Comparison of ENCODE assay signal across 17 mouse cellular contexts in the genomic region with DNA sequence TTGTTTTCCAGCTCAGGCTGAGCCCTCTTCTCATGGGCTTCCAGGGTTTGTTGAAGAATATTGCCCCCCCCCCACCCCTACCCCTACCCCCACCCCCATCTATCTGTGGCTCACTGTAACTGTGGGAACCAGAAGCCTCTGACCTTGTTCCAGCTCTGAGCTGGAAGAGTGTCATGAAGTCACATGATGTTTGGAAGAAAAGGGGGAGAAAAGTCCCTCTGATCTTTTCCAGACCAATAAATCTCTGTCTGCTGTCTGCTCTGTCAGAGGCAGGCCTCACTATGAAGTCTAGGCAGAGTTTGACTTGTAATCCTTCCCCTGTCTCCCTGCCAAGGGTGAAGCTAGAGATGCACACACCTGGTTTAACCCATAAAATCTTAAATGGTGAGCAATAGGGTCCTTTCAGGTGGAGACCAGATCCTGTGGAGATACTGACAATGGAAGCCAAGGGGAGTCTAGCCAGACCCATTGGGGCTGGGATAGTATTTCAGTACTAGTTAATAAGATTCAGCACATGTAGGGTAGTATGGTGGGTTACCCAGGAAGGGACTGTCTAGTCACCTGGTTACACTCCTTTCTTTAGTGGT. TPM values are rescaled to one million over a fixed set of nuclear protein-coding genes. Genes with fewer than 3 reads are reported as not detected.
DNase-seq lines count a peak whose midpoint lies in the region; ATAC-seq and TF ChIP-seq lines count a peak whose summit lies in the region.
"Had no signal": no experiment of that assay in that cellular context is flagged by ENCODE, and none has a peak within 500 bp of the region (broad histone marks: within the 10 kb centered on the region; RNA-seq: fewer than 3 reads in every experiment).

No protein-coding gene starts in this region.

- H3K4me1 ChIP-seq in kidney, postnatal 0 days (replicated peaks; ENCODE audit: insufficient read depth, low read length): no peaks in the 10 kb centered on the region; the same call in 1 of the 2 replicates
- H3K4me1 ChIP-seq in neural tube, embryonic 15.5 days: peaks cover 15% of the 10 kb centered on the region

- peaks cover 25% of the 10 kb centered on the region for H3K27me3 ChIP-seq in kidney, postnatal 0 days (ENCODE audit: insufficient read depth, low read length)
- H3K27me3 ChIP-seq in neural tube, embryonic 15.5 days (replicated peaks): peaks cover 7% of the 10 kb centered on the region; the same call in 1 of the 2 replicates
- H3K27me3 ChIP-seq: CH12.LX had no signal

- H3K4me3 ChIP-seq in kidney, postnatal 0 days (replicated peaks; ENCODE audit: low read depth, low read length): no peak overlapping the region
- H3K4me3 ChIP-seq in neural tube, embryonic 15.5 days (replicated peaks): no peak overlapping the region
- H3K4me3 ChIP-seq: forebrain, embryonic 12.5 days; midbrain, embryonic 13.5 days; myocyte had no signal

- TF ChIP-seq CTCF in kidney, postnatal 0 days (IDR thresholded peaks at IDR 0.05; ENCODE audit: low read depth): no peak

- H3K9me3 ChIP-seq in kidney, postnatal 0 days (replicated peaks; ENCODE audit: low read length): no peaks in the 10 kb centered on the region
- H3K9me3 ChIP-seq in neural tube, embryonic 15.5 days (replicated peaks): no peaks in the 10 kb centered on the region
- H3K9me3 ChIP-seq: forebrain, embryonic 12.5 days; midbrain, embryonic 13.5 days had no signal

- no peak overlapping the region for H3K4me2 ChIP-seq in kidney, postnatal 0 days (ENCODE audit: low read length)
- H3K4me2 ChIP-seq in neural tube, embryonic 15.5 days: no peak overlapping the region
- H3K4me2 ChIP-seq: forebrain, embryonic 12.5 days; liver, embryonic 11.5 days; midbrain, embryonic 13.5 days had no signal

- peak; percentile 52 for DNase-seq in adrenal gland, adult 2 months
- DNase-seq in adrenal gland, postnatal 4 days (ENCODE audit: low spot score in 2 of 2): no peak
- peak; percentile 46 for DNase-seq in kidney, postnatal 0 days (ENCODE audit: low spot score)
- DNase-seq in kidney, adult 8-10 months: no peak
- DNase-seq in neural tube, embryonic 10.5 days (ENCODE audit: extremely low spot score, low spot score): peak; percentile 22
- peak; percentile 16 for DNase-seq in lung, postnatal 14 days
- DNase-seq in frontal cortex, postnatal 36 days (ENCODE audit: low spot score in 2 of 2): no peak
- DNase-seq: cerebellum, adult 2 months; gastrocnemius, postnatal 25 days; right cerebral cortex, adult 18-20 months; thymus, adult 18-20 months had no signal

- ATAC-seq in kidney, postnatal 0 days (replicated peaks; ENCODE audit: low FRiP score, low read depth): no peak; the same call in 1 of the 2 replicates
- ATAC-seq in neural tube, embryonic 15.5 days (ENCODE audit: low FRiP score): no peak
- ATAC-seq: midbrain, embryonic 13.5 days had no signal

- no peak overlapping the region for H3K27ac ChIP-seq in kidney, postnatal 0 days
- H3K27ac ChIP-seq in neural tube, embryonic 15.5 days (replicated peaks): no peak overlapping the region
- H3K27ac ChIP-seq: forebrain, embryonic 12.5 days; midbrain, embryonic 13.5 days had no signal

- no peaks in the 10 kb centered on the region for H3K36me3 ChIP-seq in kidney, postnatal 0 days (ENCODE audit: insufficient read depth, low read length)
- H3K36me3 ChIP-seq in neural tube, embryonic 15.5 days: no peaks in the 10 kb centered on the region
- H3K36me3 ChIP-seq: forebrain, embryonic 12.5 days; midbrain, embryonic 13.5 days had no signal

- H3K9ac ChIP-seq in kidney, postnatal 0 days (ENCODE audit: low read depth, low read length): no peak overlapping the region
- H3K9ac ChIP-seq in neural tube, embryonic 15.5 days (replicated peaks): no peak overlapping the region
- H3K9ac ChIP-seq: forebrain, embryonic 12.5 days; midbrain, embryonic 13.5 days had no signal

RNA-seq across cellular contexts. Expression of gene Dnajc6, which starts 2.7 kb away (rescaled TPM):
- total RNA-seq in adrenal gland, adult 2 months (2021): 1 to 10 TPM; 3.3 to 6.1 TPM
- polyA plus RNA-seq in adrenal gland, adult 2 months (2012; rRNA removed): 0.91 and 1.3 TPM in 2 replicates
- total RNA-seq in adrenal gland, postnatal 4 days (2021): 10 to 100 TPM in 1 of 2 experiments, 1 to 10 TPM in 1; 8.6 to 11.7 TPM
- polyA plus RNA-seq in kidney, postnatal 0 days (2015; fragmentation: Nextera tagmentation; extraction: Ambion mirVana): 2.8 and 3.3 TPM in 2 replicates
- polyA plus RNA-seq in neural tube, embryonic 15.5 days (2015; fragmentation: Nextera tagmentation; extraction: Ambion mirVana): 51.7 and 57.4 TPM in 2 replicates
- total RNA-seq: CH12.LX had no signal

Comparison
In these comparisons a context has a peak if more than half of its experiments do, and no peak if none do; other contexts are left out.
1. DNase-seq: peak in adrenal gland, adult 2 months (single experiment), kidney, postnatal 0 days (single experiment), neural tube, embryonic 10.5 days (single experiment) and lung, postnatal 14 days (single experiment); none in adrenal gland, postnatal 4 days (0 of 2), kidney, adult 8-10 months (0 of 2) and frontal cortex, postnatal 36 days (0 of 2).
2. RNA of gene Dnajc6, which starts 2.7 kb away (polyA plus RNA-seq): 51.7 to 57.4 TPM in neural tube, embryonic 15.5 days; 2.8 to 3.3 TPM in kidney, postnatal 0 days and 0.91 to 1.3 TPM in adrenal gland, adult 2 months; every median in the first group is over 10 times any median in the second.